Mouse (Mus musculus): ENCODE results near the gene Sepsecs.
"Not testable (repeated sequence)": the region's sequence is repeated elsewhere in the genome, so short reads cannot be mapped to it uniquely, and the experiment has no call there.

Gene Sepsecs

DNA sequence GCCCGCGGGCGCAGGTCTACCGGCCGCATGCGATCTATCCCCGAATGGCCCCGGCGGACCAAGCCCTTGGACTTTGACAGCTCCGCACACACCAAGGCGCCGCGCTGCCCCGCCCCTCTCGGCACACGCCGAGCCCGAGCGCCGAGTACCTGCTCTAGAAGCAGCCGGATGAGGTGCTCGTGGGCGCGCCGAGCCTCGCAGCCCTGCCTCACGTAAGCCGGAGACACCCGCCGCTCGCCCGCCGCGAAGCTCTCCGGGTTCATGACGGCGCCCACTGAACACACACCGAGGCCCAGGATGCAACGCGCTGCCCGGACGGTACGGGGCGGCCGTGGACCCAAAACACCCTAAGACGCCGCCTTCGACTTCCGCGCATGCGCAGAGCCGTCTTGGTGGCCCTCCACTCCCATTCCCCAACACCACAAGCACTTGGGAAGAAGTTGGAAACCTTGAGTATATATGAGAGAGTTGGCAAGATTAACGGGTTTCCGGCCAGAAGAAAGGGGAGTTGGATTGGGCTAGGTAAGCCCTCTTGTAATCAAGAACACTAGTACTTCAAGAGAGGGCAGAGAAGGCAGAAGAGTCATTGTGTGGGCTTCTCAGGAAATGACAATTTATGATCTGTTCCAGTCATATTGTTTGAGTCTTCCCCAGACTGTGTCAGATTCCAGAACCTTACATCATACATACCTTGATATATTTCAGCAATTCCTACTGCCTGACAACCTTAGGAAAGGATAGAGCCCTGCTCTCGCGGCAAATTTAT lies at the start of gene Sepsecs:
Gene Sepsecs (minus strand): TSS at position 283 of the 766 bp plus-strand sequence.
- peak; percentile 92 for DNase-seq

DNA sequence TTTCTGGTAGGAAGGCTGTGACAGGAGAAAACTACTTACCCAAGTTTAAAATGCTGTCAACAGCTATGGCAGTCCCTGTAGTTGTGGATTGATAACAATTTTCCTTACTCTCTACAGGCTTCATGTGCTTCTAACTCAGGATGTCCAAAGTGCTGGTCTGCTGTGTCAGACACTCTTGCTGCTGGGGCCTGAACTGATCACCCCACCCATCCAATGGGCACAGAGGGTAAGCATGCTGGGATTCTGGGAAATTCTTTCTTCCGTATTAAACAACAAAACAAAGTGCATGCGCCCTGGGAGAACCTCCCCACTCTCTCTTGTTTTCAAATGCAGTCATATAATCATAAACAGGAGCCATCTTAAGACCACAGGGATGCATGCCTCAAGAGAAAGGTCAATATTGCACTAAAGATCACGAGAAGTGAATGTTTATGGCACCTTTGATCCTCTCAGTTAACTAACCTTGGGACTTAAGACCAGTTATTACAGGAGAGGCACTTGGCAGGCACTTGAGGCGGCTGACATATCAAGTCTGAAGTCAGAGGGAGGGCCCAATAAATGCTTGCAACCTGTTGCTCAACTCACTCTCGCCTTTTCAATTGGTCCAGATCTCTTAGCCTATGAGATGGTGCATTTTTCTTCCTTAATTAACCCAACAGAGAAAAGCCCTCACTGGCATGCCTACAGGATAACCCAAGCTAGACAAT lies 47.4 kb upstream of the Sepsecs start:
- DNase-seq, result no peak

DNA sequence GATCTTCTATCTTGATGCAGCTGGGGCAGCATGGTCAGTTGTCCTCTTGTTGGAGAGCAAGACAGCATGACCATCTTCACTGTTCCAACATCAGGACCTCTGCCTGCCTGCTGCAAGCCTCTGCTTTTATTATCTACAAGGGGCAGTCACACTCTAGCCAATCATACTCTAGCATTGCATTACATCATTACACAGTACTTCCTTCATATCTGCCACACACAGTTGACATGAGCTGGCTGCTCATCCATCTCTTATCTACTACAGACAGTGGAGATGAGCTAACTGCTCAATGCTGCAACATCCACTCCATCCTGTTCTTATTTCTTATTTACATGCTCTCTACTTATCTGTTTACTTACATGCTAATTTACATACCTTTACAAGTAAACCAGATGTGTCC lies 43.2 kb upstream of the Sepsecs start:
- DNase-seq, result no peak

DNA sequence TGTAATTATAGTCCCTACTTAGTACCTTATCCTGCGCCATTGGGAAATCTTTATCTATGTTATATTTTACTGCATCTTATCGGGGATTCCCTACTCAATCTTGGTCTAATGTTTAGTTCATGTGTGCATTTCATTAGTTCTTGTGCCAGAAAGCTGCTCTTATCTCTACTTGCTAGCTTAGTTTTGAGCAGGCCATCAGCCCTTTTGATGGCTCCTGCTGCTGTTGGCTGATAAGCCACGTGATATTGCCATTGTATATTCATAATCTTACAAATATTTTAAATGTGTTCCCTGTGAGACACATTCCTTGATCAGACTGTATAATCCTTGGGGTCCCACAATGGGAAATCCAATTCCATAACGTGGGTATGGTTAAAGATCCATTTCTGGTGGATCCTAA lies 35.1 kb upstream of the Sepsecs start:
- no peak for DNase-seq

DNA sequence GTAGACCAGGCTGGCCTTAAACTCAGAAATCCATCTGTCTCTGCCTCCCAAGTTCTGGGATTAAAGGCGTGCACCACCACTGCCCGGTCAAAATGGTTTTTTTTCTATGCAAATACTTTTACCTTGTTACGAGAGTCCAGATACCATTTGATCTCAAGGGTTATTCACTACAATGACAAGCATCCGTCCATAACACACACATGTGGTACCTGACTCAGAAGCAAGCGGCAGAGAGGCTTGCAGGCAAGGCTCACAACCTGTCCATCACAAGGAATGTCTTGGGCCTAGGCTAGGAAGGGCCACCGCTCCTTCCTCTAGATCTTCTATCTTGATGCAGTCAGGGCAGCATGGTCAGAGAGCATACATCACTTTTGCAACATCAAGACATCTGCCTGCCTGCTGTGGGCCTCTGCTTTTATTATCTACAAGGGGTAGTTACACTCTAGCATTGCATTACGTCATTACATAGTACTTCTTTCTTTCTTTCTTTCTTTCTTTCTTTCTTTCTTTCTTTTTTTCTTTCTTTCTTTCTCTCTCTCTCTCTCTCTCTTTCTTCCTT lies 28.5 kb upstream of the Sepsecs start:
- not testable (repeated sequence) for DNase-seq

DNA sequence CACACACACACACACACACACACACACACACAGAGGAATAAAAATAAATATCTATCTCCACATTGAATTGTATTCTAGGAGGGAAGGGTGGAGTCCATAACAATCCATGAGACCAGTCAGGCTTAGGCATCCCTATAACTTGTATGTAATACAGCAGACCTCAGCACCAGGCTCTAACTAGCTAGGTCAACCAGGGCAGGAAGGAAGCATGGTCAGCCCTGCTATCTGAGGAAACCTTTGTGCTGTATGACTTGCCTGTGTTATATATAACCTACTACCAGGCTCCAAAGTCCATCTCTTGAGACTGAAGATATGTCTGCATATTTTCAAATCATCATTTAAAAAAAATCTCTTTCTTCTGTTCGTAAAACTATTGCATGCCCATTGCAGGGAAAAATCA lies 27.8 kb upstream of the Sepsecs start:
- DNase-seq, result no peak

DNA sequence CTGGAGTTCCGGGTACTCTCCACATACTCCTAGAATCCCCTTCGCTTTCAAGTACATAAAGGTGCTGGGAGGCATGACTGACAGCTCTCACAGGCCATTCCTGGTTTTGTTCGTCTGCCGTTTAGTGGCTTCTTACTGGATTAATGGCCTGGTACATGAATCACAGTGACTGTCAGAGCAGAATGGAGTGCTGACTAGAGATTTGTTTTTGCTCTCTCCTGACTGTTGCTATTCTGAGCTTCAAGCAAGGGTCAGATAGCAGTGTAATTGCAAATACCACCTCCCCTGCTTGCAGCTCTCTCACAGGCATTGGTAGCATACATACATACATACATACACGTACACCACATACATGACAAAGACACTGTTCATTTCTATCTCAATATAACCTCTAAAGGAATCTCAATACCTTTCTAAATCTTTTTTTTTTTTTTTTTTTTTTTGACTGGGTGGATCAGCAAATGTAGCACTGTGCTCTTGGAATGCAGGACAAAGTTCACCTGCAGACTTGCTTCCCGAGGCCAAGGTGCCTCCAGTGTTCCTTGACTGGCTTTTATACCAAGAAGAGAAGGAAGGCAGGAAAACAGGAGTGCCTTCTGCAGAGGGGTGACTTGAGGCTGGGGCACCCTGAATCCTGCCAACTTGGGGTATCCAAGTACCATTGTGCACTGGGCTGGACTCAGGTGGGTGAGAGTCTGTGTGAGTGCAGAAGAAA lies 18.4 kb upstream of the Sepsecs start:
- no peak for DNase-seq

DNA sequence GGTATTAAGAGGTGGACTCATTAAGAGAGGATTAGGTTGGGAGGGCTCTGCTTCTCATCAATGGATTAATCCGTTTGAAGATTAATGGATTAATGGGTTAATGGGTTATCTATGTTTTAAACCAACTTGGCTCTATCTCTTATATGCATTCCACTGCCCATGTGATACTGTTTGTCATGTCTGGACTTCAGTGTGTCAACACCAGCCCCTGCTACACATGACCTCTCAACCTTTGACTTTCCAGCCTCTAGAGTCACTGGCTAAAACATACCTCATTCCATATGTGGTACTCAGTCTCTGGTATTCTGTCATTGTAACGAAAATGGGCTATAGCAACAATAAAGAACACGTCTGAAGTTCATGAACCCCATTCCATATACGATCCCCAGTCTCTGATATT lies 11.6 kb upstream of the Sepsecs start:
- no peak for DNase-seq

DNA sequence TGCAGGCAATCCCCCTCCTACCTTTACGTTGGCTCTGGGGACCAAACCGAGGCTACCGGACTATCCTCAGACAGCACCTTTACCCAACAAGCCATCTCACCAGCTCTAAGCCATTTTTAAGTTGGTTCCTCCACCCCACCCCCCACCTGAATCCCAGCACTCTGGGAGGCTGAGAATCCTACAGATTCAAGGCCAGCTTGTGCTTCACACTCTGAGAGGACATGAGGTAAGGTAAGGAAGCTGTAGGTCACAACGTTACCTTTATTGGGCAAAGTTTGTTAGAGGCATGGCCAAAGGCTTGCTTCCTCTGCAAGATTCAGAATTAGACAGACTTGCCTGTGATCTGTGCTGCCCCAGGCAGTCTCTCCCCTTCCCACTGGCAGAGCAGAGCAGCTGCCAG lies 10.7 kb upstream of the Sepsecs start:
- DNase-seq, result no peak

DNA sequence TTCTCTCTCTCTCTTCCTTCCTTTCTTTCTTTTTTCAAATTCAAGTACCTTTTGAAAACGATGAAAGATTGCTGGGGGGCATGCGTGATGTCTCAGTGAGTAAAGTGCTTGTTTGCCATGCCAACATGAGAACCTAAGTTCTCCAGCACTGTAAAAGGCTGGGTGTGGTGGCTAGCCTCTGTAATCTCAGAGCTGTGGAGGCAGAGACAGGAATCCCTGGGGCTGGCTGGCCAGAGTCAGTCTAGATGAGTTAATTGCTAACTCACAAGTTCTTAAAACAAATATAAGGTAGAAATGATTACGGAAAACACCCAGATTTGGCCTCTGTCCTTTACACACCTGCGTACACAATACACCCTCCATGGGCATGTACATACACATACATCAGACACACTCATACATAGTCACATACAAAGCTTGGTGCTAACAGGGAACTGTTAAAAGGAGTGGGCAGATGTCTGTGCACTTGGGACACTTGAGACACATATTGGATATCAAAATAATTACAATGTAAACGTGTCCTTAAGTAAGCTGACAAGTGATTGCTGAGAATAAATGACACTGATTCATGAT lies 9.1 kb upstream of the Sepsecs start:
- DNase-seq, result no peak

DNA sequence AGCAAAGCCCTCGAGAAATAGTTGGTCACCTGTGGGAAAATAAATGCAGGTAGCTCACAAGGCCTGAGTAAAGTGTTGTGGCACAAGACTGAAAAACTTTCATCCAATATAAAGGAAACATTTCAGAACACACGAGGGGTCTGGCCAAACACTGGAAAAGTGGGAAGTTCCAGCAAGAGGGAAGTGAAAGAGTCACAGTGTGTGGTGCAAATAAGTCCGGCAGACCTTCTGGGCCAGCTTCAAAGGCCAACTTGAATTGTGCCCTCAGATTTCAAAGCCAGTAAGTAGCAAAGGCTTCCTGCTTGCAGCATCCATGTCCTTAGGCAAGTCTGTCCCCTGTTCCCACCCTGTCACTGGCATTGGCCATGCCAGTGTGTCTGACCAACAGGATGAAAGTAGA lies 7.6 kb upstream of the Sepsecs start:
- DNase-seq, result no peak

DNA sequence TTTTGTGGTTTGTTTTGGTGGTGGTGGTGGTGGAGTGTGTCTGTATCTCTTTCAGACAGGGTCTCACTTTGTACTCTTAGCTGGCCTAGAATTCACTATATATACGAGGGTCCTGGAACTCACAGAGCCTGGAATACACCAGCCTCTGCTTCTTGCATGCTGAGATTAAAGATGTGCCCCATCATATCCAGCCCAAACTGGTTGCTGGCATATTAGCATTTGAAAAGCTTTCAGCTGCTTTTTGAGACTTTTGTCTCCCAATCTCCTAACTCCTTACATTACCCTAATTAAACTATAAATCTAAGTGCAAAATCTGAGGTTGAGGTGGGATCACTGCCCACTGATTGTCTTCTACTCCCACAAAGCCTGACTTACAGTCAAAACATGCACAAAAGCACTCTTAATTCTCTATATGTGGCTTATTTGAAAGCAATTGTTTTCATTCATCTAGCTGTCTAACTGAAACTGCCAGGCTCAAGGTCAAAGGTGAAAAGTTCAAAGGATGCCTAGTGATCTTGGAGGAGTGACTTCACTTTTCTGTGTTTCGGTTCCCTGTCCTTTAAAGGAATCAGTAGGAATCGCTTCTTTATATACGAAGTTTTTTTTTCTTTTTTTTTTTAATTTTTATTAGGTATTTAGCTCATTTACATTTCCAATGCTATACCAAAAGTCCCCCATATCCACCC lies 5.0 kb upstream of the Sepsecs start:
- no peak for DNase-seq

DNA sequence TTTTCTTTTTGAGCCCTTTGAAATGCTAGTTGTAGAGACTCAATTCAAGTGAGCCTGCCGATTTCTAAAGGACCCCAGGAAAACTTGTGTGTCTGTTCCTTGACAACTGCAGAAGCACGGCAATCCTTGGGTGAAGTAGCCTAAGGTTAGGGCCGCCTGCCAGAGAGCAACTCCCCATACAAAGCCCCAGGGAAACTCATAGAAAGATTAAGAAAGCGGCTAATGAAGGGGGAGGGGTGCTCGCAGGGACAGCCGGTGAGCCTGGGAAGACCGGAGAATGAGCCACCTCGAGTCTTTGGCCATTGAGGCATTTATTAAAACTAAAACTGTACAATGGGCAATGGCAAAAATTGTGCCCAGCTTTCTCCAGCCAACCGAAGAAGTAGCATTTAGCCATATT lies 3.8 kb upstream of the Sepsecs start:
- DNase-seq, result no peak

DNA sequence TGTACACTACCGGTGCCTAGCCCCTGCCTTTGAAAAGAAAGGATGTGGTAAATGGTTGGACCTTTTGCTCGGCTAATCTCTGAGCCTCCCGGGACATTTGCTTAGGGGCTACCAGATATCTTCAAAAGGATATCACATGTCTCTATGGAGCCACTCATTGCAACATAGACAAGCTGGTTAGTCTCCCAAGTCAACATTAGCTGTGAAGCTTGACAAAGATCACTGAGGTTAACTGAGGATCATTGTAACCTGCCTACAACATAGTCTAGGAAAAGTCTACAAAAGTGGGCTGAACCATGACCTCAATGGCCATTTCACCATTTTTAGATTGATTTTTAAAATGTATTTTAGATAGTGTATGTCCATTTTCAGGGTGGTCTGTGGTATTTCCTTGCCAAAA lies 1.2 kb upstream of the Sepsecs start:
- DNase-seq, result no peak

DNA sequence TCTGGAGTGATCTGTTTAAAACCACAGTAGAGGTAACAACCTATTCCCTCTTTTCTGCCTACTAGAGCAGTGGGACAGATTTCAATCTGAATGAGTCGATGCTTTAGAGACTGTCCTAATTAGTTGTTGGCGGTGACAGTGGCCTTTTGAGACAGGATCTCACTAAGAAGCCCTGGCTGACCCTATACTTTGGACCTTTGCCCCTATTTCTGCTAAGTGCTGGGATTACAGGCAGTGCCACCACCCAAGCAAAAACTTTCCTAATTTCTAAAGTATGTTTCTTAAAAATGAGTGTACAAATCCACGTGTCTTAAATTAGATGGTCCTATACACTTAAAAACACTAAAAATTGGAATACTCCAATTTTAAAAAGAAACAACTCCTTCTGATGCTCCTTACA lies 2.7 kb downstream of the Sepsecs start:
- no peak for DNase-seq

DNA sequence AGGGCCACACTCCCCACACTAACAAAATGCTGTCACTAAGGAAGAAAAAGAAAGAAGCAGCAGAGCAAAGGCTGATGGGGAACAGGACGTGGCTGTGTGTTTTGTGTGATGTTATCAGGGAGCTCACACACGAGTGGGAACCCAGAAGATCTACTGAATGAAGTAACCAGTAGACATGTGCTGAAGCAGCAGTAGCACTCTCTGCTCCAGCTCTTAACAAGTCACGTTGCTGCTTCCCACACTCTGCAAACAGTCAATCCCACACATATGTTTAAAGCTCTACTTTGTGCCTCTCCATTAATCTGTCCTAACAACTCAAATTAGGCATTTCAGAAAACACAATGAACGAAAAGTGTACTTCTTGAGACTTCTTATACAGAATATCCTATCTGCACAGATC lies 11.6 kb downstream of the Sepsecs start:
- no peak for DNase-seq

DNA sequence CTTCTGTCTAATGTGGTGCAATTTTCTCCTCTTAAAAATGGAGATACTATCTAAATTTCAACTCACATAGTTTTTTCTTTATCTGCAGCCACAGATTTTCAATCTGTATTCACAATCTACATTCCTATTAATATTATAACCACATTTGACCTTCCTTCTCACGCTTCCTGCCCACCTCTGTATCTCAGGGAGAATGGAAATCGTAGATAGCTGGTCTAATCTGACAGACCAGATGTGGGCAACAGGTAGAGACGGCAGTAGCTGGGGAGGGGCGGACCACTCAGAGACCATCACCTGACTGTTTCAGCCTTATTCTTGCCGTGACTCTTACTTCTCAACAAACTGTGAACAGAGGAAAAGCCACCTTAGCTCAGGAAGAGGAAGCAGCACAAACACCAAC lies 12.2 kb downstream of the Sepsecs start:
- no peak for DNase-seq

DNA sequence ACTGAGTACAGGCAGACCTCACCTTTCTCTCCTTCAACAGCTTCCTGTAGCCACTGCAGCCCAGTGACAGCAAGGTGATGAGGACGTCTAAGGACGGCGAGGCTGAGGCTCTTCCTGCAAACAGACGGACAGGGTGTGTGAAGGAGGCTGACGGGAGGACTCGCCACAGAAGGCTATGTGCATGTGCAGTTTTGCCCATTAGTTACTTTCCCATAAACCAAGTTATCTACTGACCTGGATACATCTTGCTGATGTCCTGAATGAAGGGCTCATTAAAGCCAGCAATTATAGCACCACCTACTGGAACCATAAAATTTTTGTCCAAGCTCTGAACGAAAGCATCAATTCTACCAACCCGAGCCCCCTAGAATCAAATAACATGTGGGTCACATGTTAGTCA lies 13.5 kb downstream of the Sepsecs start:
- no peak for DNase-seq

DNA sequence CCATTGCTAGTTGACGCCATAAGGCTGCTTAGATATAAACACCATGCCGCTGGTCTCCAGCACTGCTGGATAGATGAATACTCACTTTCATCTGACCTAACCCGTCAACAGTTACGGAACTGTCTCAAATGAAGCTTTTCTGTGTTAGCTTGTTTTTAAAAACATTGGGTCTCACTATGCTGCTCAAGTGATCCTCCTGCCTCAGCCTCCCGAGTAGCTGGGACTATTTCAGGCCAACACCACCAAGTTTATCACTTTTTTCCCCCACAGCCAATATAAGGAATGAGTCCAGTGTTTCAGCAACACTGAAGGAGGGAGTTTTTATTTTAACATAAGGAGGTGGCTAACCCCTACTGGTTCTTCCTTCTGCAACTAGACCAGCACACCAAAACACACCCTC lies 14.5 kb downstream of the Sepsecs start:
- DNase-seq, result no peak

DNA sequence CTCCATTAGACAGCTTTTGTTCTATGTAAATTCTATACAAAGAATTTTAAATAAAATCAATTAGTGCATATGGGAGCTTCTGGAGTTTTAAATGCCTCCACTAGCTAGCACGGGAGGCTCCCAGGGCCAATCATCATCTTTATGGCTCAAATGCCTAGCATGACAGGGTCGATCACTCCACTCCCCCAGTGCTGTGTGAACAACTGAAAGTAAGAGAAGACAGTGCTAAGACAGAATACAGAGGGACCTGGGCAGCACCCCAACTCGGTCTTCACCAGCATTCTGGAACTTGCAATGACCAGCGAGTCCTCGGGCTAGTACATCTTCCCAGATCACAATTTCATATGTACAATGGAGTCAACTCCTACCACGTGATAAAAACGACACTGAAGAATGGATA lies 16.9 kb downstream of the Sepsecs start:
- DNase-seq, result no peak

DNA sequence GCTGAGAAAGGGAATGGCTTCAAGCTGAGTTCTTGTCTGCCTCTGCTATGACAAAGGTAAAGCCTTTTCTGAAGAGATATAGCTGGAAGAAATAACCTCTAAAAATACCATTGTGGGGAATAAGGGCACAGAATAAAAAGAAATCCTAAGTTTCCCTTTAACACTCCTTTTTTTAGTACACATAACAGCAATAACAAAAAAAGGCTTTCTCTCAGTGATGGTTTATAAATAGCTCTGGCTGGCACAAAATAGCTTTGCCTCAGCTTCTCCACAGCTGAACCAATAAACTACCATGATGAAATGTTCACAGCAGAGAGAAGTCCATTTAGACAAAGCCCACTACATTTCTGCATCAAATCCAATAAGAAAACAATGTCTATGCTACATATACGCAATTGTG lies 17.4 kb downstream of the Sepsecs start:
- DNase-seq, result no peak

DNA sequence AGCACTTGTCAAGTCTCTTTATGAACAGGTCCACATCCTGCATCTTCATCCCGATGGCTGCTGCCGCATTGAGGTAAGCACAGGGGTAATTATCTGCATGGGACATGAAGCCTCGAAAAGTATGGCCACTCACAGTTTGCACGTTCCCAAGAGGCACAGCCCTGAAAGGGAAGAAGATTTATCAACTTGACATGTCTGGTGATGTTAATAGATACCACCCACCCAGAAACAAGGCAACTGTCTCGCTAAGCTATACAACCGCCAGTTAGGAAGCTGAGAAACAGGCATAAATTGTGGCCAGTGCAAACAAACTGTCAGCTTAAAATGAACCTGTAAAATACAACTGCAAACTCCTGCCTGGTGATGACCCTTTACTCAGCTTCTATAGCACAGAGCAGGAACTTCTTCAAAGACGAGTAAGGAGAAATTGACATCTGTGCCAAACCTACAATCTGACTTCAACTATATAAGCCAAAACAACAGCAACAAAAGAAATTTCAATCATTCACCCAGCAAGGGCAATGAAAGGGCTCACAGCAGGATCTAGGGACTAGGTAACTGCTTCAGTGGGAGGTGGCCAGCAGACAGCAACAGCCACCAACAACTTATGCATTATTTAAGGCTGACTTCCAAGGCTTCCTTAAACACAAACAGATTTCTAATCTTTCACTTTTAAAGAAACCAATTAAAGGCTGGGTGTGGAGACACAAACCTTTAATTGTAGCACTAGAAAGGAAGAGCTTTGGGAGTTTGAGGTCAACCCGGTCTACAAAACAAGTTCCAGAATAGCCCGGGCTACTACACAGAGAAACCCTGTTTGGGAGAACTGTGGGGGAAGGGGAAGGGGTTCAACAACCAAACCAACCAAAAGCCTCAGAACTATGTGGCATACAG lies 25.3 kb downstream of the Sepsecs start:
- DNase-seq, result no peak
